In the genomic region with DNA sequence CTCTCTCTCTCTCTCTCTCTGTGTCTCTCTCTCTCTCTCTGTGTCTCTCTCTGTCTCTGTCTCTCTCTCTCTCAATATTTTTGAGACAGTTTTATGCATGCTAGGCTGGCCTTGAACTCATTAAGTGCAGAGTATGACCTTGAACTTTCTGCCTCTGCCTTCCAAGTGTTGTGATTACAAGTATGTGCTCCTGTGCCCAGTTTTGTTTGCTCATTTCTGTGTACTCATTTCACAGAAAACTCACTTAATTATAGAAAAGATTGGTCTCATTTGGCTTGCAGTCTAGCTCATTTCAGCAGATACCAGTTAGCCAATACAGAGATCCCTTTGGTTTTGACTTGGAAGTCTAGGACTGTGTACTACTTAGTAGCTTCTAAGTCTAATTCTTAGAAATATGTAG, we compare ENCODE assay signal across 28 mouse cellular contexts.
"Had no signal": no experiment of that assay in that cellular context is flagged by ENCODE, and none has a peak within 500 bp of the region (broad histone marks: within the 10 kb centered on the region; RNA-seq: fewer than 3 reads in every experiment).

No protein-coding gene starts in this region.

- H3K27ac ChIP-seq: left cerebral cortex, adult 2 months; limb, embryonic 10.5 days; limb, embryonic 12.5 days; limb, embryonic 13.5 days; limb, embryonic 15.5 days; liver, embryonic 12.5 days; liver, embryonic 13.5 days; liver, embryonic 14.5 days; liver, embryonic 15.5 days; lung, embryonic 15.5 days; macrophage; midbrain, embryonic 10.5 days; midbrain, embryonic 12.5 days; midbrain, embryonic 13.5 days; midbrain, embryonic 15.5 days; neural tube, embryonic 12.5 days had no signal

- H3K4me3 ChIP-seq: left cerebral cortex, adult 2 months; limb, embryonic 10.5 days; limb, embryonic 12.5 days; limb, embryonic 13.5 days; limb, embryonic 15.5 days; liver, embryonic 12.5 days; liver, embryonic 13.5 days; liver, embryonic 15.5 days; lung, embryonic 15.5 days; megakaryocyte, embryonic 14.5 days; midbrain, embryonic 10.5 days; midbrain, embryonic 12.5 days; midbrain, embryonic 13.5 days; midbrain, embryonic 15.5 days; myocyte; neural tube, embryonic 12.5 days had no signal

- H3K36me3 ChIP-seq: limb, embryonic 10.5 days; limb, embryonic 15.5 days; lung, embryonic 15.5 days; midbrain, embryonic 10.5 days; midbrain, embryonic 12.5 days; midbrain, embryonic 13.5 days; midbrain, embryonic 15.5 days; neural tube, embryonic 12.5 days had no signal

- H3K9ac ChIP-seq: limb, embryonic 12.5 days; limb, embryonic 13.5 days; limb, embryonic 15.5 days; liver, embryonic 12.5 days; liver, embryonic 13.5 days; liver, embryonic 14.5 days; liver, embryonic 15.5 days; liver, postnatal 0 days; lung, embryonic 14.5 days; lung, embryonic 15.5 days; midbrain, embryonic 12.5 days; midbrain, embryonic 13.5 days; midbrain, embryonic 15.5 days; neural tube, embryonic 12.5 days had no signal

- H3K27me3 ChIP-seq: limb, embryonic 12.5 days; limb, embryonic 13.5 days; limb, embryonic 15.5 days; liver, embryonic 12.5 days; liver, embryonic 13.5 days; liver, embryonic 15.5 days; lung, embryonic 15.5 days; megakaryocyte, embryonic 14.5 days; midbrain, embryonic 12.5 days; midbrain, embryonic 13.5 days; midbrain, embryonic 15.5 days; neural tube, embryonic 12.5 days had no signal

- DNase-seq: left cerebral cortex, postnatal 4 days; liver, embryonic 13.5 days; liver, postnatal 0 days; lung, adult 18-20 months; lung, adult 2 months; lung, embryonic 14.5 days; lung, postnatal 10 days; lung, postnatal 14 days; lung, postnatal 36 days; lung, postnatal 4 days; midbrain, embryonic 14.5 days had no signal

- H3K4me1 ChIP-seq: limb, embryonic 10.5 days; limb, embryonic 12.5 days; limb, embryonic 13.5 days; limb, embryonic 15.5 days; lung, embryonic 15.5 days; midbrain, embryonic 10.5 days; midbrain, embryonic 12.5 days; midbrain, embryonic 13.5 days; midbrain, embryonic 15.5 days; neural tube, embryonic 12.5 days had no signal
